In the genomic region with DNA sequence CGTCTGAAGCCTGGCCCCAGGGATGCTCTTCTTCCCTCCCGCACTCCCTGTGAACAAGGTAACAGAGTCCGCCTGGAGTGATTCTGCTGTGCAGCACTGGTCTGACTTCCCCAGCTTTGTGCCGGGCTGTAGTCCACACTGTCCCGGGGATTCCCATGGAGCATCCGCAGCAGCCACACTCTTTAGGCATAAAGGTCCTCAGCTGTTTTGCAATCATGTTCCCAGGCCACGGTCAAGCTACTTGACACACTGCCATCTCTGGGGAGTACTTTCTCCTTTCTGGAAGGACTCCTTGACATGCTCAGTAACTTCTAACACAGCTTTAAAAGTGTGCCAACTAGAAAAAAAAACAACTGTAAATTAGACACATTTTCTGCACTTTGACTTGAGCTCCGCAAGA, we compare ENCODE assay signal across 12 mouse cellular contexts.
DNase-seq lines count a peak whose midpoint lies in the region; ATAC-seq and TF ChIP-seq lines count a peak whose summit lies in the region.
"Had no signal": no experiment of that assay in that cellular context is flagged by ENCODE, and none has a peak within 500 bp of the region (broad histone marks: within the 10 kb centered on the region; RNA-seq: fewer than 3 reads in every experiment).

No protein-coding gene starts in this region.

- H3K9me3 ChIP-seq in limb, embryonic 10.5 days (replicated peaks) = no peaks in the 10 kb centered on the region
- no peaks in the 10 kb centered on the region for H3K9me3 ChIP-seq in forebrain, postnatal 0 days (ENCODE audit: low read length)
- H3K9me3 ChIP-seq: liver, embryonic 13.5 days had no signal

- no peak overlapping the region for H3K4me3 ChIP-seq in limb, embryonic 10.5 days
- H3K4me3 ChIP-seq in forebrain, postnatal 0 days (ENCODE audit: low read depth, low read length) = no peak overlapping the region
- H3K4me3 ChIP-seq: erythroblast, embryonic 14.5 days; liver, embryonic 13.5 days had no signal

- no peak for ATAC-seq in forebrain, postnatal 0 days
- ATAC-seq: hindbrain, embryonic 16.5 days had no signal

- H3K4me2 ChIP-seq in forebrain, postnatal 0 days (ENCODE audit: low read depth) = no peak overlapping the region
- H3K4me2 ChIP-seq: liver, embryonic 13.5 days had no signal

- peak; percentile 26 for DNase-seq in gastrocnemius, adult 18-20 months (ENCODE audit: low spot score)
- DNase-seq in gastrocnemius, postnatal 36 days = no peak
- DNase-seq in urinary bladder, postnatal 14 days (ENCODE audit: low spot score) = peak; percentile 32
- DNase-seq in urinary bladder, postnatal 25 days (ENCODE audit: low spot score) = no peak
- peak; percentile 60 for DNase-seq in kidney, postnatal 14 days
- no peak for DNase-seq in layer of hippocampus, adult 11-12 months (ENCODE audit: low spot score)
- no peak for DNase-seq in limb, embryonic 10.5 days (ENCODE audit: low spot score)
- DNase-seq in forebrain, postnatal 0 days = no peak
- DNase-seq: cerebellum, adult 2 months; liver, embryonic 13.5 days had no signal

- WGBS in limb, embryonic 10.5 days = 87% methylated on average over 8 of the region's 8 CpGs
- WGBS in forebrain, postnatal 0 days = 84% methylated on average over 8 of the region's 8 CpGs

- H3K27me3 ChIP-seq in limb, embryonic 10.5 days (ENCODE audit: low read depth, poor library complexity, severe bottlenecking) = no peaks in the 10 kb centered on the region
- H3K27me3 ChIP-seq in forebrain, postnatal 0 days (ENCODE audit: insufficient read depth, low read length) = no peaks in the 10 kb centered on the region
- H3K27me3 ChIP-seq: liver, embryonic 13.5 days had no signal

- intact Hi-C loops in gastrocnemius, postnatal 36 days (cut with DNase I) = no loop called here

- H3K36me3 ChIP-seq in limb, embryonic 10.5 days = no peaks in the 10 kb centered on the region
- H3K36me3 ChIP-seq in forebrain, postnatal 0 days (ENCODE audit: insufficient read depth) = no peaks in the 10 kb centered on the region
- H3K36me3 ChIP-seq: liver, embryonic 13.5 days had no signal

- H3K4me1 ChIP-seq in limb, embryonic 10.5 days = no peaks in the 10 kb centered on the region
- no peaks in the 10 kb centered on the region for H3K4me1 ChIP-seq in forebrain, postnatal 0 days (ENCODE audit: insufficient read depth)
- H3K4me1 ChIP-seq: liver, embryonic 13.5 days had no signal

- H3K9ac ChIP-seq in forebrain, postnatal 0 days = no peak overlapping the region
- H3K9ac ChIP-seq: liver, embryonic 13.5 days had no signal

- no peak for TF ChIP-seq CTCF in forebrain, postnatal 0 days (IDR thresholded peaks at IDR 0.05; ENCODE audit: low read depth)

- no peak overlapping the region for H3K27ac ChIP-seq in limb, embryonic 10.5 days
- H3K27ac ChIP-seq in forebrain, postnatal 0 days (ENCODE audit: low read depth, low read length) = no peak overlapping the region
- H3K27ac ChIP-seq: liver, embryonic 13.5 days had no signal

Comparison
In these comparisons a context has a peak if more than half of its experiments do, and no peak if none do; other contexts are left out.
1. DNase-seq: peak in gastrocnemius, adult 18-20 months (single experiment), urinary bladder, postnatal 14 days (single experiment) and kidney, postnatal 14 days (single experiment); none in gastrocnemius, postnatal 36 days (0 of 2), urinary bladder, postnatal 25 days (single experiment), layer of hippocampus, adult 11-12 months (single experiment), limb, embryonic 10.5 days (single experiment) and forebrain, postnatal 0 days (single experiment).